ENCODE assay signal across 23 mouse cellular contexts in genomic region chr13:90537525-90537924, GRCm38 (mm10).
DNase-seq lines count a peak whose midpoint lies in the region; ATAC-seq and TF ChIP-seq lines count a peak whose summit lies in the region.
"Had no signal": no experiment of that assay in that cellular context is flagged by ENCODE, and none has a peak within 500 bp of the region (broad histone marks: within the 10 kb centered on the region; RNA-seq: fewer than 3 reads in every experiment).

No protein-coding gene starts in this region.

- no peak for TF ChIP-seq CTCF in heart, adult 2 months (IDR thresholded peaks at IDR 0.05)

- TF ChIP-seq EP300 in heart, adult 2 months (IDR thresholded peaks at IDR 0.05; ENCODE audit: insufficient read depth, low read depth, low read length): no peak

- H3K27me3 ChIP-seq in kidney, embryonic 14.5 days (ENCODE audit: control insufficient read depth, insufficient read depth, low read length): no peaks in the 10 kb centered on the region
- H3K27me3 ChIP-seq in heart, adult 2 months (ENCODE audit: control insufficient read depth, insufficient read depth, low read length): no peaks in the 10 kb centered on the region
- H3K27me3 ChIP-seq: embryonic facial prominence, embryonic 13.5 days; heart, embryonic 15.5 days; liver, embryonic 12.5 days; midbrain, embryonic 12.5 days; neural tube, embryonic 13.5 days had no signal

- H3K4me3 ChIP-seq in kidney, embryonic 14.5 days (ENCODE audit: low read length): no peak overlapping the region
- no peak overlapping the region for H3K4me3 ChIP-seq in heart, adult 2 months
- H3K4me3 ChIP-seq: embryonic facial prominence, embryonic 13.5 days; forebrain, embryonic 10.5 days; heart, embryonic 10.5 days; heart, embryonic 15.5 days; liver, embryonic 12.5 days; midbrain, embryonic 12.5 days; neural tube, embryonic 13.5 days had no signal

- no peaks in the 10 kb centered on the region for H3K9me3 ChIP-seq in kidney, embryonic 14.5 days (ENCODE audit: control insufficient read depth, low read length)
- H3K9me3 ChIP-seq: G1E; heart, embryonic 10.5 days; heart, embryonic 15.5 days; liver, embryonic 12.5 days; midbrain, embryonic 12.5 days; neural tube, embryonic 13.5 days had no signal

- H3K4me1 ChIP-seq in kidney, embryonic 14.5 days (ENCODE audit: control insufficient read depth, insufficient read depth, low read length): no peaks in the 10 kb centered on the region
- no peaks in the 10 kb centered on the region for H3K4me1 ChIP-seq in heart, adult 2 months (ENCODE audit: control insufficient read depth, insufficient read depth, low read length)
- H3K4me1 ChIP-seq: embryonic facial prominence, embryonic 13.5 days; forebrain, embryonic 10.5 days; heart, embryonic 10.5 days; heart, embryonic 15.5 days; liver, embryonic 12.5 days; midbrain, embryonic 12.5 days; neural tube, embryonic 13.5 days had no signal

- no peak overlapping the region for H3K27ac ChIP-seq in kidney, embryonic 14.5 days (ENCODE audit: low read depth, low read length)
- no peak overlapping the region for H3K27ac ChIP-seq in heart, adult 2 months
- H3K27ac ChIP-seq: embryonic facial prominence, embryonic 13.5 days; forebrain, embryonic 10.5 days; heart, embryonic 10.5 days; heart, embryonic 15.5 days; liver, embryonic 12.5 days; midbrain, embryonic 12.5 days; neural tube, embryonic 13.5 days had no signal

- peak; percentile 12 for DNase-seq in kidney, adult 11 months
- DNase-seq in kidney, adult 18-20 months: no peak
- DNase-seq in kidney, postnatal 14 days: peak; percentile 19
- DNase-seq in left cerebral cortex, postnatal 36 days (ENCODE audit: low spot score in 2 of 2): no peak
- no peak for DNase-seq in heart, adult 2 months
- no peak for DNase-seq in retina, embryonic 14.5 days (ENCODE audit: low spot score)
- DNase-seq: adrenal gland, postnatal 10 days; left cerebral cortex, postnatal 4 days; liver, postnatal 0 days; lung, postnatal 36 days; thymus, adult 2 months; thymus, postnatal 36 days had no signal

- no peak for TF ChIP-seq POLR2A in heart, adult 2 months (IDR thresholded peaks at IDR 0.05; ENCODE audit: insufficient read depth, low read depth, low read length)

- peak; percentile 62; the same call in 1 of the 2 replicates for ATAC-seq in kidney, embryonic 14.5 days (ENCODE audit: low FRiP score, low TSS enrichment)
- ATAC-seq: forebrain, embryonic 16.5 days; hindbrain, embryonic 16.5 days; liver, embryonic 12.5 days; liver, postnatal 0 days had no signal

- intact Hi-C loops in left cerebral cortex, postnatal 36 days (cut with DNase I): no loop called here
- intact Hi-C loops in heart, adult 2 months (cut with DNase I): no loop called here

- no peaks in the 10 kb centered on the region for H3K36me3 ChIP-seq in kidney, embryonic 14.5 days (ENCODE audit: control insufficient read depth, insufficient read depth, low read length)
- no peaks in the 10 kb centered on the region for H3K36me3 ChIP-seq in heart, adult 2 months (ENCODE audit: control insufficient read depth, insufficient read depth, low read length)
- H3K36me3 ChIP-seq: embryonic facial prominence, embryonic 13.5 days; forebrain, embryonic 10.5 days; G1E; heart, embryonic 15.5 days; liver, embryonic 12.5 days; midbrain, embryonic 12.5 days; neural tube, embryonic 13.5 days had no signal

- no peak overlapping the region for H3K4me2 ChIP-seq in kidney, embryonic 14.5 days (replicated peaks; ENCODE audit: low read depth, low read length)
- H3K4me2 ChIP-seq: embryonic facial prominence, embryonic 13.5 days; heart, embryonic 15.5 days; liver, embryonic 12.5 days; midbrain, embryonic 12.5 days; neural tube, embryonic 13.5 days had no signal

- no peak overlapping the region for H3K9ac ChIP-seq in kidney, embryonic 14.5 days (ENCODE audit: low read depth, low read length)
- no peak overlapping the region for H3K9ac ChIP-seq in heart, adult 2 months (ENCODE audit: low read depth, low read length)
- H3K9ac ChIP-seq: embryonic facial prominence, embryonic 13.5 days; heart, embryonic 15.5 days; liver, embryonic 12.5 days; liver, postnatal 0 days; midbrain, embryonic 12.5 days; neural tube, embryonic 13.5 days had no signal

- no peaks in the 10 kb centered on the region for H3K79me2 ChIP-seq in heart, adult 2 months (replicated peaks; ENCODE audit: control insufficient read depth, insufficient read depth, low read length)

- WGBS in kidney, embryonic 14.5 days: 95% methylated on average over 1 of the region's 1 CpGs
- 97% methylated on average over 1 of the region's 1 CpGs for WGBS in heart, adult 2 months

Comparison
In these comparisons a context has a peak if more than half of its experiments do, and no peak if none do; other contexts are left out.
1. DNase-seq: peak in kidney, adult 11 months (single experiment) and kidney, postnatal 14 days (single experiment); none in kidney, adult 18-20 months (single experiment), left cerebral cortex, postnatal 36 days (0 of 2), heart, adult 2 months (0 of 2) and retina, embryonic 14.5 days (single experiment).